Mouse (Mus musculus): ENCODE results near the gene Tenm3.

Tenm3 gene

DNA sequence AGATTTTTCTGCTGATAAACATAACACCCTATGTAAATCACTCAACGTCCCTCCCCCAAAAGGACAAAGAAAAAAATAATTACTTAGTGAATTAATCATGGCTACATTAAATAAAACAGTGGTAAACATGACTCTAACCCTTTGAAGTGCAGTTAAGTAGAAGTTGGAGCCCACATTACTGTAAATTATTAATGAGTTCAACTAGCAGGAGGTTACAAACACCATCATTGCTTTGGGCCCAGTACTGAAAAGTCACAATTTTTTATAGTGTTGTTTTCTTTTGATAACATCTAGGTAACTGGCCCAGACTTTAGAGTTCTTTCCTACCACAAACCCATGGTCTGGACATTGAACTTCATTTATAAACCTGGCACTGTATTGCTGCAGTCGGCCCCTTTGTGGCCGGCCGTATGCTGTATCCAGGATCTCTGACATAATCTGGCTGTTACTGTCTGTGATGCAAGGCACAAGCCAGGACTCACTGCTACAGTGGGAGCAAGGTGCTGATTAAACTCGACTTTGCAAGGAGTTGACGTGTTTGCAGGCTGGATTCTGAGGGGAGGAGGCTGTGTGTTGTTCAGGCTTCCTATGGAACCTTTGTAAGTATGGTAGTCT is 602.7 kb downstream of the Tenm3 start:
- no peak for DNase-seq

DNA sequence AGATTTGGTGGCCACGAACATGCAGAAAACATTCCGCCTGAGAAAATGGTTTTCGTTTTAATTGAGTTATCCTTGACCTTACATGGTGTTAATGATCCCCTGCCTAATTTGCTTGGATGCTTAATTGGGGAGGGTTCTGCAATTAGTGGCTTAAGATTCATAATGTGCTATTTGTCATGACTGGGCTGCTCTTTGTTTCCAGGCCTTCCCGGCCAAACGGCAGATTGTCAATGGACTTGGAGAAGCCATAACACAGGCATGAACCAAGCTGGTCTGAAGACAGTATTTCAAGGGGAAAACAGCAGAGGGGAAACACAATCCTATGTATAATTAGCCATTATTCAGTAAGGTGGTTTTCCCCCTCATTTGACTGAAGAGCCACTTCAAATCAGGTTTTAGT is 606.8 kb downstream of the Tenm3 start:
- no peak for DNase-seq

DNA sequence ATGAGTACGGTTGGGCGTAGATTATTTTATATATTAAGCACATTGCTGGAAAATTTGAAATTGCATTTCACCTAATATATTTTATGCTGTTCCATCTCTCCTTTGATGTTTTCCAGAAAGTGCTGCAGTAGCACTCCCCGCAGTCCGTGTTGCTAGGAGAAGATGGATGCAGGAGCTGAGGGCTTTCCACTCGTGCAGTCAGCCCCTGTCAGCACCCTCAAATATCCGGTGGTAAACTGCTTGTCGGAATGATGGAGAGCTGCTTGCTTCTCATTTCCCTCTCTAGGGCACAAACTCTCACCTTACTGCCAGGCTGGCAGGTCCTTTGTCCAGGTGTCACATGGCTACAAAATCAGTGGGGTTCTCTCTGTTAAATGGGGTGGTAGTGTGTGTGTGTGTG is 610.8 kb downstream of the Tenm3 start:
- DNase-seq = no peak

DNA sequence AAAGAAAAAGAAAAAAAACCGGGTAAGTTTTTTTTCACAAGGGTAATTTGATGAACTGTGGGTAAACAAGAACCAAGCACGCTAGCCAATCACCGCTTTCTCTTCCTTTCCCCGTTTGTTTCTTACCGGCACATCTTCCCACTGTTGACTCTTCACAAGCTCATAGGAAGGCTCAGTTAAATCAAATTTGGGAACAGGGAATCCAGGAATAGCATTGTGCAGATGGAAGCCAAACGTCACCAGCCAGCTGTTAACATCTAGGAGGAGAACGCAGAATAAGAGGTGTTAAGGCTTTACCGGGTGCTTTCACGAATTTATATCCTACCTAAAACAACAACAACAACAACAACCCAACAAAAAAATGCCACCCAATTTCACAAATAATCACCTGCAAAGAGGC is 611.9 kb downstream of the Tenm3 start:
- no peak for DNase-seq

DNA sequence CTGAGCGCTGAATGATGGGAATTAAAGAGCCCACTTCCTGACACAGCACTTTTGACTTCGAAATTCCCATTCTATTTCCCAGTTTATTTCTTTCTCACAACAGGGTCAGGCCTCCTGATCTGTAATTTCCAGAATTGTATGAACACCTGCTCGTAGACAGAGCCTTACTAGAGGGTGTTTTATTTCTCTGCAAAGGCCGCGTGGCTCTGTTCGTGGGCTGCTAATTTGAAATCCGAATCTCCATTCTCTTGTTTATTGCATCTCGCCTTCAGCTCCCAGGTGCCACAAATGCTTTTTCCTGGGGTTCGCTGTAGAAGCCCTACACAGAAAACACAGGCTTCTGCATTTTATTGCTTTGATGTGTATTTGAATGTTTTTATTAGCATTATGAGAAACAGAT is 612.4 kb downstream of the Tenm3 start:
- no peak for DNase-seq

DNA sequence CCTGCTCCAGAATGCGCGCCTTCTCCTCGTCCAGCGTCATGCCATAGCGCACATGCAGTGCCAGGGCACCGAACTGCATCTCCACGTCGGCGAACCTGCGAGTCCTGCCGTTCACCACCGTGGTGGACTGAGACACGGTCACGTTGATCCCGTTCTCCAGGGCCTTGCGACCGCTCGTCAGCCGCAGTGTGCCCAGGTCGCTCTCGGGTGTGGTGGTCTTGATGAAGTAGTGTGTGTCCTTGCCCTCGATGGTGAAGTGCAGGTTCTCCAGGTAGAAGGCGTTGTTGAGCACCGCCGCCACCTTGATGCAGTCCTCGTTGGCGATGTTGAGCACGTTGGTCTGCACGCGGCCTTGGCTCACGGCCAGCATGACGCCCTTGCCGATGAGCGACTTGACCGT is 615.1 kb downstream of the Tenm3 start:
- DNase-seq = no peak

DNA sequence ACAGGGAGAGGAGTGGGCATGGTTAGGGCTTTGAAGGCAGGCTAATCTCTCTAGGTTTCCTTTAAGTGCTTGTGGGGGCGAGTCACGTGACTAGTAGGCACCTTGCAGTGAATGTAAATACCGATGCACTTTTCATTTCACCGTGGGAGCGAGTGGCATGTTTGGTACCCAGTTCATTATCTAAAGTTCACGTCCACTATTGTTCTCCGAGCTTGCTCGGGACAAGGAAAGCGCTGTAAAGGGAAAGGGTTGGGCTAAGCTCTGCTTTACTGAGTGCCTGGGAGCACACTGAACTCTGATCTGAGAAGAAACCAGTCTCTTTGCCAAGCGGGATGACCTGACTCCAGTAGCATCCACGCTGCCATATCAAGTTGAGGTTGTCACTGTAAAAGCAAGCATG is 619.0 kb downstream of the Tenm3 start:
- no peak for DNase-seq

DNA sequence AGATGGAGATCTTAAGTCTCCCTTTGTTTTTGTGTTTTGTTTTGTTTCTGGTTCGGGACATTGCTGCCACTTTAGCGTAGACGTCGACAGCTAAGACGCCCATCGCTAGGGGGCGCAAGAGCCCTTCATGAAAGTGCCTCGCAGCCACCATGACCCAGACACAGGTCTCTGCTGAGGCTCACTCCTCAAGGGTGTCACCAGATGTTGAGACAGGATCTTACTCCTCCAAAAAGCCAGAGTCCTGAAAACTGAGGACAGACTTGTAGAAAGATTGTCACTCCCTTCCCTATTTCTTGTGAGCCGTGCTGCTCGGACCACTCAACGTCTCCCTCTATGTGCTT is 621.4 kb downstream of the Tenm3 start:
- peak; percentile 98 for DNase-seq

DNA sequence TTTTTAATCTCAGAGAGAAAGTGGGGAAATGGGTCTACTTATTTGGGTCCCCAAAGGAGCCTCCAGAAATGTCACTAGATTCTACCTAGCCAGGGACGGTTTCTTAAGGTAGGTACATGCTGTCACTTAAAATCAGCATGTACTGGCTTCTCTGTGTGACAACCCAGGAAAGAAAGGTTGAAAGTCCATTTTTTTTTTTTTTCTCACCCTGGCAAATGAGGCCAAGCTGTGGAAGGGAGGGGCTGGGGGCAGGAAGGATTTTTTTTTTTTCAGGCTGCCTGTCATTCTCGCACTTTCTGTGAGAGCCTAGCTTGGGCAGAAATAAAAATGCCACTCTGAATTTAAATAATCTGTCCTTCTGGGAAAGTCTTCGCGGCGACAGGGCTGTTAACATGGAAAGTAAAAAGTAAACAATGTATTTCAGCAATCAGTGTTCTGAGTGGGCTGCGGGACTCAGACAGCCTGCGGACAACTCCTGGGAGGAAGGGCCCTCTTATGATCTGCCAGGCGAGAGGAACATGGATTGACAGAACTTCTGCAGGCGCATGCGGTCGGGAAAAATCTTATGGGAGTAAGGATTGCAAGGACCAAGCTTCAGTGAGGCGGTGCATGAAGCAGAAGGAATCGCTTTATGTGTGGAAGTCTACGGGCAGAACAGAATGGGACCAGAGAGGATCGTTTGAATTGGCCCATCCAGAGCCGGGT is 621.9 kb downstream of the Tenm3 start:
- no peak for DNase-seq

DNA sequence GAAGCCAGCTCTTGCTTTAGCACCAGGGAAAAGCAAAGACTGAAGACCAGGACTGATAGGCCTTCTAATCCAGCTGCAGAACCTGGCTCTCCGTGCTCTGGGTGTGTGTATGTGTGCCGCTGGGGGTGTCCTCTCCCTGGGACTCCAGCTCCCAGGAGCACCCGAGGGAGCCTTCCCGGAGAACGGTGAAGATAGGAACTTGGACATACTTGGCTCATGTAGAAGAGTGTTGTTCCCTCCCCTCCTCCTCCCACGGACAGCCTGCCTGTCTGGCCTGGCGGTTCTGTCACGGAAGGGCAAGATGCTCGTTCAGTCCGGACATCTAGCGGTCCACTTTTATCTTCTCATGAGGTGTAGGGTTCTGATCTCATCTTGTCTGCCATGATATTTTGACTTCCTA is 622.4 kb downstream of the Tenm3 start:
- no peak for DNase-seq

DNA sequence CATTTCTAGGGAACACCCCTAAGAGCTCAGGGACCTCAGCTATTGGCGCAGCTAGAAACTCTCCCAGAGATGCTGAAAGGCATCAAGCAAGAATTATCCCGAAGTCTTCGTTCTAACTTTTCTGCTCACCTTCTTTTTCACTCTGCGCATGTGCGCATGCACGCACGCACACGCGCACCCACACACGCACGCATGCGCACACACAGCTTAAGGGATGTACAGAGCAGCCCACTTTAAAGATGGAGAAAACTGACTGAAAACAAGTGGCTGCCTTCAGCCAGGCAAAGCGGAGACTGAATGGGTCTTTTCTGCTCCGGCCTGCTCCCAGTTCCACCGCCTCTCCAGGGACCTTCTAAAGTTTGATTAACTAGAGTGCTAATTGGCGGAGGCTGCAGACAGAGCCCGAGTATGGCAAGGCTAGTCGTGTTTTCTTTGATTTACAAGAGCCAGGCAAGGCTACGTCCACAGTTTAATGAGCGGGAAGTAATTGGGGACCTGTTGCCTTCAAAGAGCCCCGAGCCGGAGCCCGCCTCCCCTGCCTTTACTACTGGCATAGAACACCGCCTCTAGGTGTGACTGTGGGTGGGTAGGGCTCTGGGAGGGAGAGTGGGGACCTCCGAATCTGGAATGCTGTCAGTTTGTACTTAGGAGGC is 623.1 kb downstream of the Tenm3 start:
- DNase-seq = peak; percentile 15

DNA sequence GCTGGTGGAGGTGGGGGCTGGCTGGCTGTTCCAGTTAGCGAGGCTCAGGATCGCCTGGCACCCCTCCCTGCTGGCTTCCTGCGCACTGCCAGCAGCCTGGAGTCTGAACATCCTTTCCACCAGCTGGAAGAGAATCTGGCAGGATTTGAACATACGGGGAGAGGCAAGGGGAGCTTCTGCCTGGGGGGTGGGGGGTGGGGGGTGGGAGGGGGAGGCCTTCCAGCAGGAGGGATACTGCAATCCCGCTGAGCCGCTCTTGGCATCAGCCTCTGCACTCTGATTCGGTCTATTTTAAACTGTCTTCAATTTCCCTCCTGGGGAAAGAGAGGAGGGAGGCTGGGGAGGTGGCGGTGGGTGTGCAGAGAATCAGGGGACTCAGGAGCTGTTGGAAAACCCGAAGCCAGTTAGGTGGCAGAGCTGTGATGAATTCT is 628.7 kb downstream of the Tenm3 start:
- DNase-seq = peak; percentile 63

DNA sequence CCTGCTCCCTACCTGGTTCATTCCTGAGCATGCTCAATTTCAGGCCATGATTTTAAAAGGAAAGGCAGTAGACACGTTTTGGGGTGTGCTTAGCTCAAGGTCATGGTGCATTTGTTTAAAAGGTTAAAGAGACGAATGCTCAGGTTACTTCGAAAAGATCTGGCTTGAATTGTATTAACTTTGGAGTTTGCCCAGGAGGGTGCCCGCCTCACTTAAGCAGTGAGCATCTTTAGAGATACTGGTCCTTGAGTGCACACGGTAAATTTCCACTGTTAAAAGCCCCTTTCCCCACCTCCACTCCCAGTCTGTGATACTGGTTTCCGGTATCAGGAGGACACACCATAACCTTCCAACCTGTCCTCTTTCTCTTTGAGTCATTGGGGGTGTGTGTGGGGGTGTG is 629.4 kb downstream of the Tenm3 start:
- no peak for DNase-seq

DNA sequence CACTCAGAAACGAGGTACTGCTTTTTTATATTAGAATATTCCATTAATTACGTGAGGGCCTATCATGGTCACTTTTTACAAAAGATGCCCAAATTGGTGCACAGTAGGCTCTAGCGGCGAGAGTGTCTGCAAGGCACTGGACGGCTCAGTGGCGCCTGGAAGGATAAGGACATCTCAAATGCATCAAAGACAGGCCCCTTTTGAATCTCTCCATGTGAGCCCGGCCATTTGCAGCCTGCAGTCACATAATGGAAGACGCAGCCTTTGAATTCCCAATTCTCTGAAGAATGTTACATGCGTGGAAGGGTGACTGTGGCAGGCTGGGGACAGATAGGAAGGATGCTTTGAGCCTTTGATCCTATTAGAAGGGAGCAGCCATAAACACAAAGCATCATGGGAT is 631.8 kb downstream of the Tenm3 start:
- no peak for DNase-seq

DNA sequence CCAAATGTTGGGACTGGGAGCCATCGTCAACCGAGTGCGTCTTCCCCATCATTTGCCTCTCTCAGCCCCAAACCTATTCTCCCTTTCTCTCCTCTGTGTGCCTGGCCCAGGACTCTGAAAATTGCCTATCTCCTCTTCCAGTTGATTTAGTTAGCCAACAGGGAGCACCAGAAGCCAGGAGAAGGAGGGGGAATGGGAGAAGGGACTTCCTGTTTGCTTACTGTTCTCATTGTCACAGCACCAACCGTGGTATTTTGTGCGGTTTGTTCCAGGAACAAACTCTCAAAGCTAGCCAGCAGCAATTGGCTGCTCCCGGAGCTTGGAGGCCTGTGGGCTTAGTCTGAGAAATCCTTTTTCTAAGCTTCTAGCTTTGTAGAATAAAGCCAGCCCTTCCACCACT is 636.2 kb downstream of the Tenm3 start:
- DNase-seq = no peak

DNA sequence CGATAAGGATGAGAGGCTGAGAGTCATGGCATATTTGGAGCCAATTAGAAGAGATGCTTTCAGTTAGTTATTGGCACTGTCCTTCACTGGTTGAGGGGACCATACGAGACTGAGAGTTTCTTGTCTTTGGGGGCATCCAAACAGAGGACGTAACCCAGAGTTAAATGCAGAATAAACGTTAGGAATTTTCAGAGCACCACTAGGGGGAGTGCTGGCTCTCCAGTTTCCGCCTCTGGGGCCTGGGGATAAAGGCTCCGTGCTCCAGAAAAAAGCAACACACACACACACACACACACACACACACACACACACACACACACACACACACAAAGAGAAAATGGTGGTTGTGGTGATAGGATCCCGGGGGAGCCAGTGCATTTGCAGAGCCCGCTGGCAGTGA is 636.8 kb downstream of the Tenm3 start:
- peak; percentile 14 for DNase-seq

DNA sequence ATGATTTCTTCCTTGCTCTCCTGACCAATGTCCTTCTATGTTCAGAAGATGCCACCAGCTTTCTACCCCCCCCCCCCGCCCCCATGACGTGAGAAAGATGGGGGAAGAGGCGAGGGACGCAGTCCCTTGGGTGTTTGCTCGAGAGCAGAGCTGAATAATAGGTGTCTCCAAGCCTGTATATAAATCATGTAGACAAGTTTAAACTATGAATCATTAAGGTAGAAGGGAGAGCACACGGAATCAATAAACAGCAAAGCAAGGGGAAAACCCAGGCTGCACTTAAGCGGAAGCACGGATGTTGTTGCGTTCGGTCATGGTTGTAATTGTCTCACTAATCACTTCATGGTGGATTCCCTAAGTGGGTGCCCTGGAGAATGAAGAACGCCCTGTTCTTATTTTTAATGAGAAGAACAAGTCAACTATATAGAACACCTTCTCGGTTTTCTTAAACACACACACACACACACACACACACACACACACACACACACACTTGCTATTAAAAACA is 638.9 kb downstream of the Tenm3 start:
- DNase-seq = no peak

DNA sequence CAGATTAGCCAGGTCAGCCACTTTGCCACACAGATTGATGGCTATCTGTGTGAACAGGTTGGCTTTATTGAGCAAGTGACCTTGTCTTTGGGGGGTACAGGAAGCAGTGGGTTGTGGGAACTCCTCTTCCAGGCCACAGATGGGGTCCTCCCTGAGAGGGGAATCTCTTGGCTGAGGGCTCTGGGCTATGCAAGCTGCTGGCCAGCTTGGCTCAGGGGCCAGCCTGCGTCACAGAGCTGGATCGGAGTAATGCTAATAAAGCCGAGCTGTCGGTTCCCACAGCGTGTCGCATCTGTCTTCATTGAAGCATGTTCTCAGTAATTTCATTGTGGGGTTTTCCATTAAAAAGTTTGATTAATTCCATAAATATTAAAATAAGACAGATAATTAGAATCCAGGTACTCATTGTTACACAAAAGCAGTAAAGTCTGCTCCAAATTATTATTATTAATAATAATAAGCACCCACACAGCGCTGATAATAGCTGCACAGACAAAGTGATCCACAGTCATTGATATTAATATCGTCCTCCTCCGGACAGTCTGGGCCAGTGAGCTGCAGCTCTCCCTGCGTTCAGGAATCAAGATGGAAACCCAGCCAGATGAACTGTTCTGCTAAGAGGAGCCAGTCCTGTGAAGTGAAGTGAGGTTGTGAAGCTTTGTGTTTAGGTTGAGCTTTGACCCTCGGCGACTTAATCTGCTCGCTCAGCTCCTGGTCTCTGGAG is 639.5 kb downstream of the Tenm3 start:
- no peak for DNase-seq

DNA sequence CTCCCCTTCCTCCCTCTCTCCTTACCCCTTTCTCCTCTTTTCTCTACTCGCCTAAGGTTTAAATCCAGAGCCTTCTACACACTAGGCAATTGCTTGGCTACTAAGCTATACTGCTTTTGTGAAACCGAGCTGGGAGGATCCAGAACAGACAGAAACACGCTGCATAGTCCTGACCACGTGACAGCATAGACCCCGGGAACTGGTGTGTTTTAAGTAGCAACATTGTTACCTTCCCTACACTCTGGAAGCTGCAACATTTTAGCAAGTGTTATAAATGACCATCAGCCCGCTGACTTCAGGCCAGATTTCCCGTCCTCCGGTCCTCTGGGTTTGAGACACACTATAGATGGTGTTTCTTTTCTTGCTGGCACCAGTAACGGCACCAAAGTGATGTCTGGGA is 640.1 kb downstream of the Tenm3 start:
- DNase-seq = no peak

DNA sequence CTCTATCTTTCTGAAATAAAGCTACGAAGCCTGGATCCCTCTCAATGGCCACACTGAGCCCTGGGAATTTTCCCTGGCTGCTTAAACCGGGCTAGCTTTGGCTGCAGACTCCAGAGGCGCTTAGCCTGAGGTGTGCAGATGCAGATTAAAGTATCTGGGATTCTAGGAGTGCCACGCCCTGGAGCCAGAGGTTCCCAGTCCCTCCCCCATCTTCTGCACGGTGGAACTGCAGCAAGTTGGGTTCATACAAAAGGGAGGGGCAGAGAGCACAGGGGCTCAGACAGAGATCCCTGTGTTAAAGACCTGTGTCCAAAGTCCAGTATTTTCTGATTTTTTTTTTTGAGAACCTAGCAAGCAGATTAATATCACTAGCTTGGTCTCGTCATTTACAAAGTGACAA is 640.6 kb downstream of the Tenm3 start:
- no peak for DNase-seq

DNA sequence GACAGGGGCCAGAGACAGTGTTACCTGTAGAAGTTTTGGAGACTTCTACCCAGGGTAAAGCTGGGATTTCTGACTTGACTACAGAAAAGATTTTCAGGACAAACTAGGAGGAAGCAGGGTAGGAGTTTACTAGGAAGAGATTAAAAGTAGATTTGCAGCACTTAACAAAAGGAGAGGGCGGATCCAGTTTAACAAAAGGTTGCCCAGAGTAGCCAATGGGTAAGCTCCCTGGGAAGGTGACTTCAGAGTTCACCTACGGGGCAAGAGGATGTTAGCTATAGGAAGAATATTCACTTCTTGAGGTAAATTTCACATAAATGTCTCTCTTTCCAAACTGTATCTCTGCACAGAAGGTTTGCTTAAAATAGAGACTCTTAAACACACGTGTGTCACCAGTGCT is 641.1 kb downstream of the Tenm3 start:
- no peak for DNase-seq

DNA sequence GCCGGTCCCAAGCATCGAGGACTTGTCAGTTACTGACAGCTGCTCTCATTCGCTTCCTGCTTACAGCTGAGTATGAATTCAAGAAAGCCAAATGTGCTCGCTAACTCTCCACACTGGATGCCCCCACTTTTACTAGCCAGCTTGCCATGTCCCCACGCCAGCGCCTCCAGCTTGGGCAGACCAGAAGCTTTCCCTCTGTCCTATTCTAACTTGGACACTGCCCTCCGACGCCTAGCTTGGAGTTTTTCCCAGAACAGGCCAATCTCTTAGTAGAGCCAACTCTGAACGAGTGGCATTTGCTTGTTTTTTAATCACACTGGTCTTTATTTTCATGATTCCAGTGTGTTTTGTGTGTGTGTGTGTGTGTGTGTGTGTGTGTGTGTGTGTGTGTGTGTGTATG is 644.6 kb downstream of the Tenm3 start:
- no peak for DNase-seq

DNA sequence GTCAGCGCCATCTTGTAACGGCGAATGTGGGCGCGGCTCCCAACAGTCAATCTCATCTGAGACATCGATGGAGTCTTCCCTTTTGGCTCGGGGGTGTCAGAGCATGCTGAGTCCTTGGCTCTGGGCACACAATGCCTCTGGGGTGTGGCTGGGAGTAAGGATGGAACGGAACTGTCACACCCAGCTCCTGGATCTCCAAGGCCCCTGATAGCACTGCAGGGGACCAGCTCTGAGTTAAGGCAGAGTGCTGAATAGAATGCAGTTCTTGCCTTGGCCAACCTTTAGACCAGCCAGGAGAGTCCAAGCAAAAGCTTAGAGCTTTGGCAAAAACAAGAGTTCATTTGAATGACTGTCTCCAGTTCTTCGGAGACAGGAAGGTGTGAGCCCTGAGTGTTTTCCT is 647.8 kb downstream of the Tenm3 start:
- DNase-seq = no peak

DNA sequence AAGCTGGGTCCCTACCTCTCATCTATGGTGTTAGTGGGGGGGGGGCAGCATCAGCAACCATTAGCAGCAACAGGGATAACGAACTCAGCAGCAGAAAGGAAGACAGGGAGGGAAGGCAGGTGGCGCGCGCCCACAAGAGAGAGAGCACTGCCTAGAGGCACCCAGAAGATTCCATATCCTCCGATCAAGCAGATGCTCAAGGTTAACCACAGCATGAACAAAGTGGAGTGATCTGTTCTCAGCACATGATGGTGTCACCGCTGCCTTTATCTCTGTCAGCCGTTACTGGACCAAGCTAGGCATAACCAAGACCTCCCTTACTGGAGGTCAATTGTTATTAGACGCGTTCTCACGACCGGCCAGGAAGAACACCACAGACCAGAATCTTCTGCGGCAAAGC is 655.2 kb downstream of the Tenm3 start:
- no peak for DNase-seq

Data from right cerebral cortex, postnatal 4 days (tissue).